Mouse (Mus musculus) common myeloid progenitor, adult 5-6 weeks (primary cell): ENCODE measurements around the gene Mid1. TPM values are rescaled to one million over a fixed set of nuclear protein-coding genes. Genes with fewer than 3 reads are reported as not detected.

Source experiments
- ATAC-seq: replicated peaks from 2 replicates; pipeline ENCODE4 v1.8.0; 2016; ENCODE audit warnings: low read depth, mild to moderate bottlenecking, moderate TSS enrichment, inconsistent platforms; ENCODE audit not compliant: poor library complexity, severe bottlenecking
- total RNA-seq: library from RNA; stranded (forward); fragments of 200-1000, 187-1606 nt; gene quantifications from 2 replicates; pipeline ENCODE4 v1.2.3, GENCODE M21; 2017

Gene Mid1
- 10.3 and 12.8 TPM in 2 replicates for total RNA-seq

- ATAC-seq: no peak
Measured at GRCm38 (mm10) chrX:169685131-169685530, at the start of gene Mid1. Gene Mid1 (plus strand): TSS chrX:169685199.

- ATAC-seq: no peak
Measured at GRCm38 (mm10) chrX:169673056-169673455, 11.9 kb upstream of the Mid1 start.

DNA sequence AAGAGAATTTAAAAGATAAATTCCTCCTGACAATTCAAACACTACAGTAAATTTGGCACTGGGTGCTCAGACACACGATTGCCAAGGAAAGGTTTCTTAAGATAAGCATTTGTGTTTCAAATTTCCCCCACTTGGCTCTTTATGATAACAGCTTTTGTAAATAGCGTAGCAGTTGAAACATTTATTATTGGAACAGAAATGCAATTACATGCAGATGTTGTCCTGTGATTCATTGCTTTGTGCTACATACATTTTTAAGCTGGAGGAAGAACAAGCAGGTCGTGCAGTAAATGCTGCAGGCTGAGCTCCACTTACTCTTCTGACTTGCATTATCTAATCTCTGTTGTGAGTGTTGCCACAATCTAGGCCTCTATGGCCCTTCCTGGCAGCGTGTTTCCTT lies 8.7 kb upstream of the Mid1 start:
- peak; percentile 39; the same call in 1 of the 2 replicates for ATAC-seq

GRCm38 (mm10) chrX:169685731-169686130 lies 732 bp downstream of the Mid1 start:
- no peak for ATAC-seq

- ATAC-seq: no peak
Measured at GRCm38 (mm10) chrX:169691217-169691616, 6.2 kb downstream of the Mid1 start.

DNA sequence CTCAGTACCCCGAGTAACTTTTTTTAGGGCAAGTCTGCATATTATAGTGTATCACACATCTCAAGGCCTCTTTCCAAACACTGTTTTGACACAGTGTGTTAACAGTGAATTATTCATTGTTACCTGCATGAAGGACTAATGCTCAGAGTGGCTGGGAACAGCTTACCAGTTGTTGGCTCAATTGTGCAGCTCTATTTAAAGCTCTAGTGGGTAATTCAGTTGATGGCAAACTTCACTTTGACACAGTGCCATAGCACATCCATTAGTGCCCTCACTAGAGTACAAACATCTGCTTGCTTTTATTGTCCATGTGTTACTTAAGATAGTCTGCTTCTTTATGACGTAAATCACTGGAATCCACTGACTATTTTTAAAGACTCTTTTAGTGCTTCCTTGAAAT lies 6.7 kb downstream of the Mid1 start:
- no peak for ATAC-seq

DNA sequence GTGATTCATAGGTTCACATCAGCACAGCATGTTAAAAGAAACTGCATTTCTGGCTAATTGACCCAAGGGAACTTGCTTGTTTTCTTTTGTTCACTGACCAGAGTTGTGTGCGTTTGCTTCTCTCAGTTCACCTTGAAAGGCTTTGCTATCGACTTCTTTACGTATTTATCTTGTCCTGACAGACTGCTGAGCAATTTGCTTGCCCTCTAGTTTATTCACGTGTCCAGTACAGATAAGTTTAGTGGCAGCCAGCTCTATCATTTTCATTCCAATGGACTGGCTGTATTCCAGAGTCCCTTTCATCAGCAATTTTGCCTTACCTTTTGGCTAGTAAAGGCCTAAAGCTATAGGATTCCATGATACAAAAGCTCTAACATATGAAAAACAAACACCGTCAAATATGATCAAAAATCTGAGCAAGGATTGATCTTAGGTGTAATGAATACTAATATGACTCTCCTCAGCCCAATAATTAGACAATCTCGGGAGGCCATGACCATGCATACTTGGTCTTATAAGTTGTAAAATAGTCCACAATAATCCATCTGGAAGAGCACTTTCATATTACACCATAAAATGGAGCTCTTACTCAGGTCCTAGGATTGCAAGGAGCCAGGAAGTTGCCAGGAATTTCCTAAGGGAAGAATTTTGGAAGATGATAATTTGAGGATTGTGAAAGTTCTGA lies 7.4 kb downstream of the Mid1 start:
- no peak for ATAC-seq

DNA sequence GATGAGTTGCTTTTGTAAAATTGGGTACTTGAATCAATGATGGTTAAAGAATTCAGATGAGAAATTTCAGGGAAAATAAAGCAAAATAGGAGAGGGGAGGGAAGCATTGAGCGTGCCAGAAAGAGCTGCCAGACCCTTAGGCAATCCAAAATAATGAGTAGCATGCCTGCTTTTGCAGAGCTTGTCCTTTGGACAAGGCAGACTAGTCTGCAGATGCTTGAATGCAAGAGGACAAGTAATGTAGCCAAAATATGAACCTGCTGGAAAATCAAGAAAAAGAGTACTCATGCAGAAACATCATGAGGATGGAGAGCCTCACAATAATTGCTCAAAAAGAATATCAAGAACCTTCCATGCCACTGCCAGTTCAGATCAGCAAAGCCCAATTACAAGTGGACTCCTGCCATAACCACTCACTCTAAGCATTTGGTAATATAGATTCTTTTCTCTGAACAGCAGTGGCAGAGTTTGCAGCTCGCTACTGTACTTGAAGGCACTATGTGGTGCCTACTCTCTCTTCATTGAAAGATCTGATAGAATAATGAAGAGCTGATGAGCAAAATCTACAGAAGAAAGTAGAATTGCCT lies 19.1 kb downstream of the Mid1 start:
- no peak for ATAC-seq

- no peak for ATAC-seq
Measured at GRCm38 (mm10) chrX:169723511-169723910, 38.5 kb downstream of the Mid1 start.

GRCm38 (mm10) chrX:169735387-169735969 lies 50.5 kb downstream of the Mid1 start:
- ATAC-seq: no peak

- ATAC-seq: no peak
Measured at GRCm38 (mm10) chrX:169758001-169758400, 73.0 kb downstream of the Mid1 start.

GRCm38 (mm10) chrX:169779535-169779934 lies 94.5 kb downstream of the Mid1 start, which contains the start of gene 4933400A11Rik:
Gene 4933400A11Rik (minus strand): TSS chrX:169779635.
- ATAC-seq: no peak

DNA sequence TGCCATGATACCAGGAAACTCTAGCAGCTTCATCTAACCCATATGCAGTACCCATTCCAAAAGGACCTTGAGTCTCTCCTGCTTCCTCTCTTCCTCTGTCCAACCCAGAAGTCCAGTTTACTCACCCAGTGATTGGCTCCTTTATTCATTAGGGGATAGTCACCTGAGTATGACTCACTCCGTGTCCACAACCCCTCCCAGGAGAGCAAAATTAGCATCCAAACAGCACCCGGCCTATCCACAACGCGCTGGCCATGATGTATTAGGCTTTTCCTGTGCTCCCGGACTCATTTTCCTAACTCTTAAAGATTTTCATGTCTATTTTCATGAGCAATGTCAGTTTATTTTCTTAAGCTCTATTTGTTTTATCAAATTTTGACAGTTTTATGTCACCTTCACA lies 104.7 kb downstream of the Mid1 start:
- no peak for ATAC-seq

- ATAC-seq: no peak
Measured at GRCm38 (mm10) chrX:169792879-169793278, 107.9 kb downstream of the Mid1 start.

DNA sequence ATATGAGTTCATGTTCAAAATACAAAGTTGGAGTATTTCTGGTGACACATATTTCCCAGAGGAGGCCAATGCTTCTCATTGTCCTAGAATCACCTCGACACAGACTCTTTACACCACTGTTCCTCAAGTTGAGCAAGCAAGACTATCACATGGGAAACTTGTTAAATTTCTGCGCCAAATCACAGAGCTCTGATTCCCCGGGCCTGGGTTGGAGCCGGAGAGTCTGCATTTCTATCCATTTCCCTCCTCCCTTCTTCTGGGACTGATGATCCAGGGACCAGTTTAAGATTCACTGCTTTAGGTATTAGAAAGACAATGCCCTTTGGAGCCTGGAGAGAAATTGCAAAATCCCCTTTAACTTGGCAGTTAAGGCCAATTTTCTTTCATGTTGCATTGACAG lies 109.4 kb downstream of the Mid1 start:
- no peak for ATAC-seq

GRCm38 (mm10) chrX:169794831-169795311 lies 109.9 kb downstream of the Mid1 start:
- peak; percentile 95 for ATAC-seq

GRCm38 (mm10) chrX:169797148-169797547 lies 112.1 kb downstream of the Mid1 start:
- ATAC-seq: no peak

DNA sequence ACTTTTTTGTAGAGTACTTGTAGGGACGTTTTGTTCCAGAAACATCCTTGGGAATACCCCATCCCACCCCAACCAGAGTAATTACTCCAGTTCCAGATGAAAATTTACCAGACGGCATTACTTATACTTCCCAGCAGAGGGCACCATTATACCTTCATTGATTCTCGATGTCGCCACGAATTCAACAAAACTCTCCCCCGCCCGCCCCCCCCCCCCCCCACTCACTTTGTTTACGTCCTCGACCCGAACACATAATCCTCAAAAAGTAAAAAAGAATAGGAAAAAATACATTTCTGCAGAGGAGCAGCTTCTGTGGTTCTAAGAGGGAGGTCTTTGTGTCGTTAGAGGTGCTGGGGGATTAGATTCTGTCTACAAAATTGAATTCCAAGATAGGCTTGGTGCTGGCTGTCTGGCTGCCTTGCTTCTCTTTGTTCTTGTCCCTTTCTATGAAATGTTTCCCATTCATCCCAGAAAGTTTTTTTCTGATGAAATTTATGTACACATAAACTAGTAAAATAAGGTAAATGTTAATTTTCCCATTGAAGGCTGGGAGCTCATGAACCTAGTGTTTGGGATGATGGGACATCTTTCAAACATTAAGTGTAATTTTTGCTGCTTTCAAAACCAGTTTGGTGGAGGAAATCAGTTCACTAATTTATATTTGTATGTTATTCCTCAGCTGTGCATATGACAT lies 114.1 kb downstream of the Mid1 start:
- 0 out of 2 replicates have a peak, but pooled peaks have one; percentile 50 for ATAC-seq

GRCm38 (mm10) chrX:169800238-169800637 lies 115.2 kb downstream of the Mid1 start:
- no peak for ATAC-seq

GRCm38 (mm10) chrX:169805791-169806190 lies 120.8 kb downstream of the Mid1 start:
- no peak for ATAC-seq

- ATAC-seq: no peak
Measured at GRCm38 (mm10) chrX:169807744-169808143, 122.7 kb downstream of the Mid1 start.
